ENCODE assay signal across 9 mouse cellular contexts in genomic region chr2:34106837-34107565, GRCm38 (mm10).
DNase-seq lines count a peak whose midpoint lies in the region; ATAC-seq and TF ChIP-seq lines count a peak whose summit lies in the region.
"Had no signal": no experiment of that assay in that cellular context is flagged by ENCODE, and none has a peak within 500 bp of the region (broad histone marks: within the 10 kb centered on the region; RNA-seq: fewer than 3 reads in every experiment).

No protein-coding gene starts in this region.

- WGBS in forebrain, embryonic 11.5 days, result 17% methylated on average over 15 of the region's 15 CpGs
- 17% methylated on average over 15 of the region's 15 CpGs for WGBS in limb, embryonic 11.5 days

- H3K9me3 ChIP-seq in forebrain, embryonic 11.5 days (ENCODE audit: control insufficient read depth, low read length), result no peaks in the 10 kb centered on the region
- no peaks in the 10 kb centered on the region for H3K9me3 ChIP-seq in limb, embryonic 11.5 days (ENCODE audit: control insufficient read depth, low read length)
- H3K9me3 ChIP-seq: G1E had no signal

- H3K27me3 ChIP-seq in forebrain, embryonic 11.5 days (ENCODE audit: control insufficient read depth, insufficient read depth, low read length), result peaks cover 11% of the 10 kb centered on the region
- H3K27me3 ChIP-seq in limb, embryonic 11.5 days (ENCODE audit: control insufficient read depth, insufficient read depth, low read length), result peaks cover 6% of the 10 kb centered on the region; the same call in 1 of the 2 replicates

- H3K36me3 ChIP-seq in forebrain, embryonic 11.5 days (ENCODE audit: control insufficient read depth, insufficient read depth, low read length), result no peaks in the 10 kb centered on the region
- no peaks in the 10 kb centered on the region for H3K36me3 ChIP-seq in limb, embryonic 11.5 days (ENCODE audit: control insufficient read depth, insufficient read depth, low read length)
- H3K36me3 ChIP-seq: G1E had no signal

- H3K4me1 ChIP-seq in forebrain, embryonic 11.5 days (replicated peaks; ENCODE audit: control insufficient read depth, insufficient read depth, low read length), result peaks cover 12% of the 10 kb centered on the region; the same call in 1 of the 2 replicates
- peaks cover 21% of the 10 kb centered on the region for H3K4me1 ChIP-seq in limb, embryonic 11.5 days (ENCODE audit: control insufficient read depth, insufficient read depth, low read length)

- peak; percentile 53; the same call in 1 of the 2 replicates for ATAC-seq in forebrain, embryonic 11.5 days (replicated peaks; ENCODE audit: low FRiP score)
- ATAC-seq in limb, embryonic 11.5 days (ENCODE audit: insufficient number of reproducible peaks, low FRiP score, low TSS enrichment, low read depth), result no peak

- no peak for TF ChIP-seq CTCF in left cerebral cortex, adult 2 months (IDR thresholded peaks at IDR 0.05)

- H3K27ac ChIP-seq in left cerebral cortex, adult 2 months, result no peak overlapping the region
- H3K27ac ChIP-seq in forebrain, embryonic 11.5 days (ENCODE audit: low read depth, low read length), result 0 out of 2 replicates have a peak overlapping the region, but pooled peaks have one; percentile 37
- H3K27ac ChIP-seq in limb, embryonic 11.5 days (replicated peaks; ENCODE audit: low read depth, low read length), result no peak overlapping the region

- no peak for DNase-seq in left cerebral cortex, adult 2 months (ENCODE audit: extremely low spot score in 1 of 2, low spot score in 2 of 2)
- no peak for DNase-seq in left cerebral cortex, adult 8-10 months (ENCODE audit: low spot score in 2 of 2)
- DNase-seq in forebrain, embryonic 11.5 days (ENCODE audit: low spot score), result peak; percentile 60
- DNase-seq in limb, embryonic 11.5 days (ENCODE audit: low spot score), result peak; percentile 41
- peak; percentile 62 for DNase-seq in retina, postnatal 1 day
- DNase-seq in urinary bladder, postnatal 10 days (ENCODE audit: low spot score), result no peak
- DNase-seq in urinary bladder, postnatal 4 days (ENCODE audit: low spot score in 2 of 2), result no peak
- no peak for DNase-seq in T-cell, adult 2 months (ENCODE audit: low spot score)

- H3K9ac ChIP-seq in forebrain, embryonic 11.5 days (ENCODE audit: low read length), result peak overlapping the region; percentile 25; the same call in 1 of the 2 replicates
- no peak overlapping the region for H3K9ac ChIP-seq in limb, embryonic 11.5 days (ENCODE audit: low read length)

- intact Hi-C loops in left cerebral cortex, adult 2 months (cut with DNase I), result no loop called here

- H3K4me3 ChIP-seq in left cerebral cortex, adult 2 months, result peak overlapping the region; percentile 17
- peak overlapping the region; percentile 9; the same call in 1 of the 2 replicates for H3K4me3 ChIP-seq in forebrain, embryonic 11.5 days (ENCODE audit: low read depth, low read length)
- H3K4me3 ChIP-seq in limb, embryonic 11.5 days (ENCODE audit: low read depth, low read length), result no peak overlapping the region

- H3K4me2 ChIP-seq in forebrain, embryonic 11.5 days (ENCODE audit: low read depth, low read length, severe bottlenecking), result peak overlapping the region; percentile 31; the same call in 1 of the 2 replicates
- H3K4me2 ChIP-seq in limb, embryonic 11.5 days (ENCODE audit: low read depth, severe bottlenecking), result 0 out of 2 replicates have a peak overlapping the region, but pooled peaks have one; percentile 29

Comparison
In these comparisons a context has a peak if more than half of its experiments do, and no peak if none do; other contexts are left out.
1. DNase-seq: peak in forebrain, embryonic 11.5 days (single experiment), limb, embryonic 11.5 days (single experiment) and retina, postnatal 1 day (single experiment); none in left cerebral cortex, adult 2 months (0 of 2), left cerebral cortex, adult 8-10 months (0 of 2), urinary bladder, postnatal 10 days (single experiment), urinary bladder, postnatal 4 days (0 of 2) and T-cell, adult 2 months (single experiment).